Mouse (Mus musculus) myocyte (in vitro differentiated cells): ENCODE data around the gene Tigd2.

Experiments used
- MYOG ChIP-seq, 3 experiments: IDR thresholded peaks; one replicate each; pipeline ENCODE4 v1.6.1; 2011; ENCODE audit warnings: control low read depth in 2 of 3, low read depth in 2 of 3, mild to moderate bottlenecking in 2 of 3; ENCODE audit not compliant: insufficient read length in 2 of 3, control insufficient read depth in 1 of 3, insufficient read depth in 1 of 3
- TCF12 ChIP-seq: IDR thresholded peaks from one replicate; pipeline ENCODE4 v1.6.1; 2011; ENCODE audit warnings: mild to moderate bottlenecking, control low read depth; ENCODE audit not compliant: poor library complexity, insufficient read depth, severe bottlenecking

DNA sequence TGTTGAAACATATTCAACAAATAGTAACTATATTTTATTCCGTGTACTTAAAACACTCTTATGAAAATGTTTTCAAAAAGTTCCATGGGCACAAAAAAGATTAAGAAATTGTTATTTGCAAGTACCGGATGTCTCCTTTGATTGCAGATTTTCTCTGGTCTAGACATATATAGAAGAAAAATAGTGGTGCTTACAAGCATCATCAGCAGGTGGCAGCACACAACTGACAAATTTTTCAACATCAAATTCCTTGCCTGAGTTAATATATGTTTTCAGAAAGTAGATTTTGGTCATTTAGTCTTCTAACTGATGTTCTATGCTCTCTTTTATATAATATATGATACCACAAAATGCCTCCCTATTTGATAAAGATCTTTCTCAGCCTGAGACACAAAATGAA lies 41.0 kb downstream of the Tigd2 start:
- TF ChIP-seq TCF12 (no peak), MYOG (IDR thresholded peaks at IDR 0.05; ENCODE audit: control insufficient read depth in 1 of 3, insufficient read depth in 1 of 3, insufficient read length in 2 of 3, low read depth in 2 of 3) (no peak)
